Mouse (Mus musculus) heart, adult 11 months (tissue): Measurements from ENCODE around the gene Kif17.

Experiments
- DNase-seq: peaks from one replicate; pipeline ENCODE4 v3.0.0; 2022

Kif17 gene

GRCm38 (mm10) chr4:138343341-138343837 is 93.2 kb downstream of the Kif17 start:
- DNase-seq, result no peak

DNA sequence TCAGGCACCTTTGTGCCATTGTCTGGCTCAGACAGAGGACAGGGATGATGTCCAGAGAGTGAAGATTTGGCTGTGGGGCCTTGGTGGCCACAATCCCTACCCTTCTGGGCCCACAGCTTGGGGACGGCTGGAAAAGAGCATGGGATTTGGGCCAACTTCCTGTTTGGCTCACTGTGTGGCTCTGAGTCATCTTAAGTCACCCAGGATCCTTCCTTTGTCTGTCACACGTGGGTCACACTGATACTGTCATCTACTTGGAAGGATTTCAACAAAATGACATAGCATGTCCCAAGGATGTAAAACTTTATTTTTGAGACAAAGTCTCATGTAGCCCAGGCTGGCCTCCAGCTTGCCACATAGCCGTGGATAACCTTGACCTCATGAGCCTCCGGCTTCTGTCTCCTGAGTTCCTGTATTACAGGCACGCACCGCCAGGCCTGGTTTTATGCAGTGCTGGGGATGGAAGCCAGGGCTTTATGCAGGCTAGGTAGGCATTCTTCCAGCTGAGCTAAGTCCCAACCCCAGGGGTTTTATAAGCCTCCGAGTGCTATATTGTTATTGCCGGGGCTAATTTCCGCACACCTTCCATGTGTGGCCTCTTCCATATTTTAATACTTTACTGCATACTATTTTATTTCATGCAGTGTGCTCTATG is 94.8 kb downstream of the Kif17 start:
- peak; percentile 96 for DNase-seq

DNA sequence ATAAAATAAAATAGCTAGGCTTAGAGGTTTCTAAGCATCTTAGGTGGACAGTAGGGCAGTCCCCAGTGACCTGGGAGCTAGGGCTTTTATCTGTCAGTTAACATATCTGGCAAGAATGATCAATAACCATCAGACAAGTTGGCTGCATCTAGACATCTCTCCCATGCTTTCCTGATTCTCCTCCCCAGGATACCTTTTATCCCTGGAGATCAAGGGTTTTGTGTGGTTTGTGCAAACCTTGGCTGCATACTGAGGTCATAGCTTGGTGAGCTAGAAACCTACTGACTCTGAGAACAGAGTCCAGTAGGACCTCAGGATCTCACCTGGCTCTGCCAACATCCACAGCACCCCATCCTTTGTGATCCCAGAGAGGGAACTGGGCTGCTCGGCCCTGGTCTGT is 97.0 kb downstream of the Kif17 start:
- no peak for DNase-seq

- no peak for DNase-seq
These were observed 98.5 kb downstream of the Kif17 start for GRCm38 (mm10) chr4:138348716-138349115.
